Mouse (Mus musculus) regulatory T cell (primary cell): ENCODE data around the gene Gm21671.
"Not testable (repeated sequence)": the region's sequence is repeated elsewhere in the genome, so short reads cannot be mapped to it uniquely, and the experiment has no call there.

ENCODE experiments used
- in situ Hi-C: fragments of 300-600 bp; cut with MboI, MseI; formaldehyde crosslinking; loops from one replicate; pipeline ENCODE4 v1.15.1; 2025; ENCODE audit warnings: high pct_unique_total_duplicates

The Gm21671 gene

DNA sequence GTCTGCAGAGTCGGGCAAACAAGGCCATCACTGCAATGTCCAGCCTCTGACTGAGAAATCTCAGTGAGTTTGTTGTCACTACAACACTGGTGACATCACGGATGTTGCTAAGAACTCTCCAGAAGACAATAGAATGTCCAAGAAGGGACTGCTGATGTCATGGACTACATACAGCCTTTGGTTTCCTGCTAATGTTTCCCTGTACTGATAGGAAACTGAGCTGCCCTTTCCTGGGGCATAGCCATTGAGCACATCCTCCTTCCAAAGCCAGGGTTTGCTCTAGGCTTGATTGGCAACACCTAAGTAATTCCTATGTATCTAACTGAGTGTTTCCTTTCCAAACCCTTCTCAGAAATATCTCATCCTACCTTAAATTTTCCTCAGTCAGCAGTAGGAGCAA, at the start of gene Gm21671:
TSS of gene Gm21671 (minus strand) at position 101 of the 400 bp plus-strand sequence.
- in situ Hi-C loops, result not testable (repeated sequence)

DNA sequence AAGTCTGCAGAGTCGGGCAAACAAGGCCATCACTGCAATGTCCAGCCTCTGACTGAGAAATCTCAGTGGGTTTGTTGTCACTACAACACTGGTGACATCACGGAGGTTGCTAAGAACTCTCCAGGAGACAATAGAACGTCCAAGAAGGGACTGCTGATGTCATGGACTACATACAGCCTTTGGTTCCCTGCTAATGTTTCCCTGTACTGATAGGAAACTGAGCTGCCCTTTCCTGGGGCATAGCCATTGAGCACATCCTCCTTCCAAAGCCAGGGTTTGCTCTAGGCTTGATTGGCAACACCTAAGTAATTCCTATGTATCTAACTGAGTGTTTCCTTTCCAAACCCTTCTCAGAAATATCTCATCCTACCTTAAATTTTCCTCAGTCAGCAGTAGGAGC, 34.3 kb upstream of the Gm21671 start, which contains the start of gene Gm21698:
TSS of gene Gm21698 (minus strand) at position 101 of the 400 bp plus-strand sequence.
- in situ Hi-C loops, result not testable (repeated sequence)

DNA sequence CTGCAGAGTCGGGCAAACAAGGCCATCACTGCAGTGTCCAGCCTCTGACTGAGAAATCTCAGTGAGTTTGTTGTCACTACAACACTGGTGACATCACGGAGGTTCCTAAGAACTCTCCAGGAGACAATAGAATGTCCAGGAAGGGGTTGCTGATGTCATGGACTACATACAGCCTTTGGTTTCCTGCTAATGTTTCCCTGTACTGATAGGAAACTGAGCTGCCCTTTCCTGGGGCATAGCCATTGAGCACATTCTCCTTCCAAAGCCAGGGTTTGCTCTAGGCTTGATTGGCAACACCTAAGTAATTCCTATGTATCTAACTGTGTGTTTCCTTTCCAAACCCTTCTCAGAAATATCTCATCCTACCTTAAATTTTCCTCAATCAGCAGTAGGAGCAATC, 18.3 kb upstream of the Gm21671 start, which contains the start of gene Gm21680:
TSS of gene Gm21680 (minus strand) at position 101 of the 400 bp plus-strand sequence.
- in situ Hi-C loops, result loop anchor here (5.0 kb wide), 1 partner anchor 50 kb away; no protein-coding TSS in a partner anchor

DNA sequence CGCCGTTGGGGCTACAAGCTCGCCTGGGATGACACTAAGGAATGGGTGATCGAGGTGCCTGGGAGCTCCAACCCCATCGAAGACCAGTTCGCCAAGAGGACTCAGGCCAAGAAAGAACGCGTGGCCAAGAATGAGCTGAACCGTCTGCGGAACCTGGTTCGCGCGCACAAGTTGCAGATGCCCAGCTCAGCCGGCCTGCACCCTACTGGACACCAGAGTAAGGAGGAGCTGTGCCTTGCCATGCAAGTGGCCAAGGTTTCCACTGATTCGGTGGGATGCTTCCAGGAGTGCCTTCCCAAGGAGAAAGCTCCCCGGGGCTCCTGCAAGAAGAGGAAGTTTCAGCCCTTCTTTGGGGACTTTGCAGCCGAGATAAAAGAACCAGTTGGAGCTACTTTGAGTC, 2.8 kb upstream of the Gm21671 start:
- in situ Hi-C loops, result loop anchor here (5.0 kb wide), 1 partner anchor 50 kb away; no protein-coding TSS in a partner anchor

DNA sequence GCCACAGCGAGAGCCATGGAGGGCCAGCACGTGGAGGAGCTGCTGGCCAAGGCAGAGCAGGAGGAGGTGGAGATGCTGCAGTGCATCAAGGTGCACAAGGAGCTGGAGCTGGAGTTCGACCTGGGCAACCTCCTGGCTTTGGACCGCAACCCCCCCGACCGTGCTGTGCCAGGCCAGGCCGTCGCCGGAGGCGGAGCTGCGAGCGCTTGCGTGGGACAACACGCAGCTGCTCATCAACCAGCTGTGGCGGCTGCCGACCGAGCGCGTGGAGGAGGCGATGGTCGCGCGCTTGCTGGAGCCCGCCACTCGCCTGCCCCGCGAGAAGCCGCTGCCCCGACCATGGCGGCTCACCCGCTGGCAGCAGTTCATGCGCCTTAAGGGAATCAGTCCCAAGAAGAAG, 2.4 kb upstream of the Gm21671 start:
- in situ Hi-C loops, result loop anchor here (5.0 kb wide), 1 partner anchor 51 kb away; no protein-coding TSS in a partner anchor

DNA sequence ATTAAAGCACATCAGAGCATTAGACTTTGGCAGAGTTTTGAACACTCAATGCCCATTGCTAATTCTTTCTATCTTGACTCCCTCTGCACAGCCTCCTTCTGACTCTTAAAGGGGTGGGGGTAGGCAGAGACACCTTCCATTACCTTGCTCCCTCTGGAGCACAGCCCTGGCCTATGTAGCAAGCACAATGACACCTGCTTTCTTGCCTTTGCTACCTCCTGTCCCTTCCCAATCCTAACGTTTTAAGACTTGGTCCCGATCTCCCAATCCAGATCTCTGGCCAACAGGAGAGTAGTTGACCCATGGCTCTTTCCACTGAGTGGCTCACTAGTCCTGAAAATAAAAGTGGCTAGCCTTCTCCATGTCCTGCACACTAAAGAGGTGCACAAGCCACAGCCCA, 8.8 kb downstream of the Gm21671 start:
- in situ Hi-C loops, result loop anchor here (5.0 kb wide), 1 partner anchor 87 kb away; no protein-coding TSS in a partner anchor

DNA sequence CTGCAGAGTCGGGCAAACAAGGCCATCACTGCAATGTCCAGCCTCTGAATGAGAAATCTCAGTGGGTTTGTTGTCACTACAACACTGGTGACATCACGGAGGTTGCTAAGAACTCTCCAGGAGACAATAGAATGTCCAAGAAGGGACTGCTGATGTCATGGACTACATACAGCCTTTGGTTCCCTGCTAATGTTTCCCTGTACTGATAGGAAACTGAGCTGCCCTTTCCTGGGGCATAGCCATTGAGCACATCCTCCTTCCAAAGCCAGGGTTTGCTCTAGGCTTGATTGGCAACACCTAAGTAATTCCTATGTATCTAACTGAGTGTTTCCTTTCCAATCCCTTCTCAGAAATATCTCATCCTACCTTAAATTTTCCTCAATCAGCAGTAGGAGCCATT, 11.9 kb downstream of the Gm21671 start, which contains the start of gene Gm21663:
TSS of gene Gm21663 (minus strand) at position 101 of the 400 bp plus-strand sequence.
- in situ Hi-C loops, result loop anchor here (5.0 kb wide), 1 partner anchor 160 kb away; no protein-coding TSS in a partner anchor
